Mouse (Mus musculus): ENCODE measurements around the gene Svip. TPM values are rescaled to one million over a fixed set of nuclear protein-coding genes. Genes with fewer than 3 reads are reported as not detected.

Svip gene
- 1.4 TPM for polyA plus RNA-seq (2017; shearing (Covaris generic))

DNA sequence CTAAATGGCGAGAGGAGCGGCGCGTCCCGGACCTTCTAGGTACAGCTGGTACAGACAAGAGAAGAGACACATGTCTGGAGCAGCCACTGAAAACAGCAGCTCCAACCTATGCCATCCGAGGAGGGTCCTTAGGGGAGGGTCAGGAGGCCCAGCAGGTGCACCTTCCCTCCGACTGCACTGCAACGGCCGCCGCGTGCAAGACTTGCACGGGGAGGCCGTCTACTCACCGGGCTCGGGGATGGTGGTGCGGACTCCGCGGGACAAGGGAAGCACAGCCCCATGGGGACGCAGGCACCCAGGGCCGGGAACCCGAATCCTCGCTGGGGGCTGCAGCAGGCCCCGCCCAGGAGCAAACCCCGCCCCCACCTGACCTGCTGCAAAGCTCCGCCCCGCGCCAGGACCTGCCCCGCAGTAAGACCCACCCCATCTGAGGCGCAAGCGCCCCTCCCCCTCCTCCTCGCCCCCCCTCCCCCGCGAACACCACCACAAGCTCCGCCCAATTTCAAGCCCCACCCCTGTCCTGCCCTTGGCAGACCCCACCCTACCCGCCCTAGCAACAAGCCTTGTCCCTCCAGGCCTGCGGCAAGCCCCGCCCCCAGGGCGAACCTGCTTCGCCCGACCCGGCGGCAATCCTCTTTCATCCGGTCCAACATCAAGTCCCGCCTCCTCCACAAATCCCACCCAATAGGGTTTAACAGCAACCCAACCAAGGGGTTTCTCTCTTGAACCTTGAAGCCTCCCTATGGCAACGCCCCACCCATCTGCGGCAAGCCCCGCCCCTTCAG is at the start of gene Svip:
TSS of gene Svip (minus strand) at position 508 of the 785 bp plus-strand sequence.

DNA sequence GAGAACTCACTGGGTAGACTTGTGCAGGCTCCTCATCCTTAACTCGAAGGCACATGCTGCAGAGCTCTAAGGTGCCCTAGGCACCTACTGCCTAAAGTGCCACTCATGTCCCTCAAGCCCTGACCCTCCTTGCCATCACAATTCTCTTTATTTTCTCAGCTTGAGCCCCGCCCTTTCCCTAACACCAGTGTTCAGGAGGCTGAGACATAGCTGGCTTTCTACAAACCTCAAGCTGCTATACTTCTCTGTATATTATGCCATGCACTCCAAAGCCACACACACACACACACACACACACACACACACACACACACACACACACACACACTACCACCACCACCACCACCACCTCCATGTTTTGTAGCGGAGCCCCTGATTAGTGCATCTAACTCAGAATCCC is 9.8 kb upstream of the Svip start, which contains the start of gene 1700015G11Rik:
TSS of gene 1700015G11Rik (minus strand) at position 101 of the 400 bp plus-strand sequence.

Other genes with a start within 250 kb of the Svip start
- 1.2 TPM for gene Gas2, start 144.0 kb downstream of the Svip start, polyA plus RNA-seq (2017; shearing (Covaris generic))
- 0.65 TPM for gene Fancf, start 143.8 kb downstream of the Svip start, polyA plus RNA-seq (2017; shearing (Covaris generic))
- not detected for gene 1700015G11Rik, start 9.7 kb upstream of the Svip start, polyA plus RNA-seq (2017; shearing (Covaris generic))